Mouse (Mus musculus) ES-E14 (cell line): ENCODE measurements at regions not wholly inside any gene's neighbourhood (a gene's known extent, or its start where the extent isn't known, plus 50 kb on each side); places are given as distances from the start of the nearest gene placed in this dataset.

Experiments
- DNase-seq: peaks from one replicate; pipeline ENCODE4 v3.0.0-alpha.2; 2013; ENCODE audit warnings: low read depth, low spot score
- H3K27ac ChIP-seq: 2 replicates; pipeline ENCODE4 v1.5.1; 2012; ENCODE audit warnings: low read depth, mild to moderate bottlenecking, low read length, moderate library complexity, mixed read lengths; ENCODE audit not compliant: poor library complexity, insufficient read depth, severe bottlenecking
- H3K36me3 ChIP-seq: 2 replicates; pipeline ENCODE4 v1.6.1; 2012; ENCODE audit warnings: mild to moderate bottlenecking, low read length, moderate library complexity, mixed read lengths; ENCODE audit not compliant: control insufficient read depth, poor library complexity, insufficient read depth, severe bottlenecking
- H3K4me1 ChIP-seq, 2 experiments: fragments of 150-350 bp in 1 of 2; sonication (generic) in 1 of 2; 2 replicates each; pipeline ENCODE4 v1.6.1; 2012; ENCODE audit warnings: low read length in 2 of 2, mild to moderate bottlenecking in 1 of 2, mixed read lengths in 1 of 2; ENCODE audit not compliant: control insufficient read depth in 2 of 2, insufficient read depth in 2 of 2, poor library complexity in 1 of 2
- H3K4me3 ChIP-seq, 2 experiments: fragments of 150-350 bp in 1 of 2; sonication (generic) in 1 of 2; 2 replicates each; pipeline ENCODE4 v1.5.1; 2012; ENCODE audit warnings: low read length in 2 of 2, low read depth in 1 of 2, mild to moderate bottlenecking in 1 of 2, mixed read lengths in 1 of 2; ENCODE audit not compliant: insufficient read depth in 1 of 2, poor library complexity in 1 of 2, severe bottlenecking in 1 of 2
- H3K9ac ChIP-seq: 2 replicates; pipeline ENCODE4 v1.6.1; 2012; ENCODE audit warnings: low read depth, mild to moderate bottlenecking, low read length, mixed read lengths; ENCODE audit not compliant: poor library complexity, insufficient read depth, severe bottlenecking
- H3K9me3 ChIP-seq: fragments of 150-350 bp; sonication (generic); 2 replicates; pipeline ENCODE4 v1.6.1; 2012; ENCODE audit warnings: low read depth, mild to moderate bottlenecking, low read length; ENCODE audit not compliant: control insufficient read depth, insufficient read depth
- CHD2 ChIP-seq: IDR thresholded peaks from 2 replicates; pipeline ENCODE4 v1.6.1; 2014; ENCODE audit warnings: mild to moderate bottlenecking, low read depth, low read length, inconsistent platforms
- HCFC1 ChIP-seq: IDR thresholded peaks from 2 replicates; pipeline ENCODE4 v1.6.1; 2012; ENCODE audit warnings: low read length, inconsistent platforms, borderline replicate concordance; ENCODE audit not compliant: insufficient read depth
- MAFK ChIP-seq: IDR thresholded peaks from 2 replicates; pipeline ENCODE4 v1.6.1; 2014; ENCODE audit warnings: mild to moderate bottlenecking, low read depth, low read length, inconsistent platforms; ENCODE audit not compliant: insufficient read depth
- ZC3H11A ChIP-seq: IDR thresholded peaks from 2 replicates; pipeline ENCODE4 v1.6.1; 2012; ENCODE audit warnings: low read depth, mild to moderate bottlenecking, inconsistent platforms, low read length, borderline replicate concordance
- ZNF384 ChIP-seq: IDR thresholded peaks from 2 replicates; pipeline ENCODE4 v1.6.1; 2012; ENCODE audit warnings: low read depth, low read length, inconsistent platforms
- in situ Hi-C, 2 experiments: fragments of 600-800 bp; cut with MboI; formaldehyde crosslinking; loops; one replicate each; pipeline ENCODE4 v1.15.1; 2025; ENCODE audit warnings: low sequenced_read_pairs in 2 of 2, inconsistent platforms in 1 of 2; ENCODE audit not compliant: unreplicated experiment in 2 of 2

- TF ChIP-seq ZNF384 (no peak), HCFC1 (no peak), ZC3H11A (no peak), MAFK (no peak), CHD2 (no peak)
- Histone ChIP-seq H3K4me3 (no peak overlapping the region), H3K36me3 (no peaks in the 10 kb centered on the region), H3K27ac (no peak overlapping the region), H3K4me1 (no peaks in the 10 kb centered on the region), H3K9ac (no peak overlapping the region), H3K9me3 (no peaks in the 10 kb centered on the region)
- in situ Hi-C loops = no loop called here
- DNase-seq = no peak
These were observed 136.2 kb downstream of the Ndufa10 start for GRCm38 (mm10) chr1:92337450-92337849.

DNA sequence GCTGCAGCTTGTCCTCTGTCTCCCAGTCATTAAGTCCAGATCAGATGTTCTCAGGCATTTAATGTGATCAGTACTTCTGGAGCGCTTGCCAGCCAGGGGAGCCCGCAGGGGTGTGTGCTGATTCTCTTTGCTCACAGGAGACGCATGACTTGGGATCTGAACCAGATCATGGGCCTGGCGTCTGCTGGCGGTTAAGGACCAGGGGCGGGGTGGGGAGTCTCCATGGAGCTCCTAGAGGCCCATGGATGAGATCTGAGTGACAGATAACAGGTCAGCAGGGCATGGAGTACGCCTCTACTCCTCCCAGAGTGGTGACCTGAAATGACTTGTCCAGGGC, 136.7 kb upstream of the Hdac4 start:
- Histone ChIP-seq H3K9me3 (no peaks in the 10 kb centered on the region), H3K36me3 (no peaks in the 10 kb centered on the region), H3K27ac (no peak overlapping the region), H3K4me1 (no peaks in the 10 kb centered on the region), H3K4me3 (no peak overlapping the region), H3K9ac (no peak overlapping the region)
- TF ChIP-seq CHD2 (no peak), HCFC1 (no peak), ZC3H11A (no peak), MAFK (no peak), ZNF384 (no peak)
- in situ Hi-C loops = no loop called here
- DNase-seq = no peak

GRCm38 (mm10) chr1:92331559-92332247, 136.2 kb upstream of the Hdac4 start:
- Histone ChIP-seq H3K27ac (no peak overlapping the region), H3K9me3 (no peaks in the 10 kb centered on the region), H3K4me1 (no peaks in the 10 kb centered on the region), H3K9ac (no peak overlapping the region), H3K36me3 (no peaks in the 10 kb centered on the region), H3K4me3 (no peak overlapping the region)
- TF ChIP-seq ZC3H11A (no peak), CHD2 (no peak), HCFC1 (no peak), MAFK (no peak), ZNF384 (no peak)
- in situ Hi-C loops = no loop called here
- DNase-seq = no peak

DNA sequence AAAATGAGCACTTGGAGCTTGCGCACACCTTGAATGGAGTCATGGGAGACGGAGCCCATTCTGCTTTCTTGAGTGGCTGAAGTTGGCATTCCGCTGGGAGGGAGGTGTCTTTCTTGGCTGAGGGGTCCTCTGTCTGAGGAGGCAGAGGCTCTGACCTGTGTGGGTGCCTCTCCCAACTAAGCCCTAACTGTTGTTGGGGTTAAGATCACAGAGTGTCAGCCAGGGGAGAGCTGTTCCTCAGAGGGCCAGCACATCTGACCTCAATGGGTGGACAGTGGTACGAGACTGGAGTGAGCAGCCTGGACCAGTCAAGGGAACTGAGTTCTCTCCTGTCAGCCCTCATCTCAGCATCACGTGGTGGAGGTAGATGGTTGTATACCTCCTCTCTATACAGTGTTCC, 134.7 kb upstream of the Hdac4 start:
- H3K4me3 ChIP-seq = no peak overlapping the region
- no peak overlapping the region for H3K9ac ChIP-seq
- no peak for DNase-seq
- in situ Hi-C loops = no loop called here
- TF ChIP-seq MAFK = no peak
- no peak for TF ChIP-seq ZNF384
- no peak for TF ChIP-seq CHD2
- no peak for TF ChIP-seq ZC3H11A
- TF ChIP-seq HCFC1 = no peak
- no peaks in the 10 kb centered on the region for H3K36me3 ChIP-seq
- no peak overlapping the region for H3K27ac ChIP-seq
- H3K4me1 ChIP-seq = 0 out of 4 replicates have a peak, but pooled peaks cover 0 to under 1% of the 10 kb centered on the region in 2 experiments
- no peaks in the 10 kb centered on the region for H3K9me3 ChIP-seq

- no peak overlapping the region for H3K9ac ChIP-seq
- no peak overlapping the region for H3K4me3 ChIP-seq
- no peaks in the 10 kb centered on the region for H3K9me3 ChIP-seq
- H3K36me3 ChIP-seq = no peaks in the 10 kb centered on the region
- in situ Hi-C loops = no loop called here
- H3K4me1 ChIP-seq = peaks cover 0 to 5% of the 10 kb centered on the region in 2 experiments; a peak in 1 of 4 replicates
- DNase-seq = no peak
- no peak overlapping the region for H3K27ac ChIP-seq
- TF ChIP-seq ZNF384 (no peak), MAFK (no peak), HCFC1 (no peak), ZC3H11A (no peak), CHD2 (no peak)
These were observed 134.0 kb upstream of the Hdac4 start for GRCm38 (mm10) chr1:92329491-92329890.
